Mouse (Mus musculus) embryonic facial prominence, embryonic 15.5 days (tissue): ENCODE data around the gene Mff. TPM values are rescaled to one million over a fixed set of nuclear protein-coding genes. Genes with fewer than 3 reads are reported as not detected.

Experiments used
- ATAC-seq: fragments of 200-750 bp; cut with Nextera tagmentation; 2 replicates; pipeline ENCODE4 v1.8.0; 2017; ENCODE audit warnings: low read depth, moderate TSS enrichment; ENCODE audit not compliant: insufficient number of reproducible peaks, low FRiP score, low TSS enrichment
- H3K27ac ChIP-seq: fragments of 300-500 bp; sonication (generic); replicated peaks from 2 replicates; pipeline ENCODE4 v1.5.1; 2015; ENCODE audit warnings: mild to moderate bottlenecking, inconsistent platforms
- H3K27me3 ChIP-seq: fragments of 300-500 bp; sonication (generic); 2 replicates; pipeline ENCODE4 v1.6.1; 2015; ENCODE audit warnings: inconsistent platforms
- H3K36me3 ChIP-seq: fragments of 300-500 bp; sonication (generic); 2 replicates; pipeline ENCODE4 v1.6.1; 2015; ENCODE audit warnings: mild to moderate bottlenecking, inconsistent platforms
- H3K4me1 ChIP-seq: fragments of 300-500 bp; sonication (generic); 2 replicates; pipeline ENCODE4 v1.6.1; 2015; ENCODE audit warnings: inconsistent platforms
- H3K4me2 ChIP-seq: fragments of 300-500 bp; sonication (generic); replicated peaks from 2 replicates; pipeline ENCODE4 v1.6.1; 2015; ENCODE audit warnings: mild to moderate bottlenecking, inconsistent platforms
- H3K4me3 ChIP-seq: fragments of 300-500 bp; sonication (generic); replicated peaks from 2 replicates; pipeline ENCODE4 v1.5.1; 2015; ENCODE audit warnings: mild to moderate bottlenecking, inconsistent platforms
- H3K9ac ChIP-seq: fragments of 300-500 bp; sonication (generic); 2 replicates; pipeline ENCODE4 v1.6.1; 2015; ENCODE audit warnings: inconsistent platforms
- H3K9me3 ChIP-seq: fragments of 300-500 bp; sonication (generic); replicated peaks from 2 replicates; pipeline ENCODE4 v1.6.1; 2016; ENCODE audit warnings: inconsistent platforms
- WGBS: fragments of 180-500 bp; shearing (Covaris S2); methylation state at CpG from one replicate; pipeline ENCODE4 v1.1.7; 2015; 5-methylcytosine and 5-hydroxymethylcytosine counted together
- polyA plus RNA-seq: library from polyadenylated mRNA; unstranded; fragments of >200 nt; fragmentation: Nextera tagmentation; extraction: Ambion mirVana; gene quantifications from 2 replicates; pipeline ENCODE4 v1.2.1, GENCODE M21; 2015

Gene Mff
- polyA plus RNA-seq, 1 experiment from 2014 or later = 200 TPM

- H3K4me3 ChIP-seq = no peak overlapping the region
- no peak for ATAC-seq
- 72% methylated on average over 4 of the region's 4 CpGs for WGBS
- H3K4me1 ChIP-seq = no peaks in the 10 kb centered on the region
- no peaks in the 10 kb centered on the region for H3K36me3 ChIP-seq
- no peak overlapping the region for H3K4me2 ChIP-seq
- no peaks in the 10 kb centered on the region for H3K9me3 ChIP-seq
- H3K27ac ChIP-seq = no peak overlapping the region
- H3K9ac ChIP-seq = no peak overlapping the region
- no peaks in the 10 kb centered on the region for H3K27me3 ChIP-seq
These were observed 47.7 kb downstream of the Mff start for GRCm38 (mm10) chr1:82772428-82772827.

- no peaks in the 10 kb centered on the region for H3K36me3 ChIP-seq
- no peak overlapping the region for H3K27ac ChIP-seq
- ATAC-seq = no peak
- no peak overlapping the region for H3K9ac ChIP-seq
- no peak overlapping the region for H3K4me2 ChIP-seq
- no peaks in the 10 kb centered on the region for H3K4me1 ChIP-seq
- 77% methylated on average over 5 of the region's 5 CpGs for WGBS
- H3K9me3 ChIP-seq = no peaks in the 10 kb centered on the region
- no peaks in the 10 kb centered on the region for H3K27me3 ChIP-seq
- no peak overlapping the region for H3K4me3 ChIP-seq
These were observed 48.5 kb downstream of the Mff start for GRCm38 (mm10) chr1:82773208-82773607.

GRCm38 (mm10) chr1:82775293-82775692 is 50.6 kb downstream of the Mff start:
- Histone ChIP-seq H3K4me3 (no peak overlapping the region), H3K9ac (no peak overlapping the region), H3K27ac (no peak overlapping the region), H3K4me1 (no peaks in the 10 kb centered on the region), H3K4me2 (no peak overlapping the region), H3K9me3 (no peaks in the 10 kb centered on the region), H3K36me3 (no peaks in the 10 kb centered on the region), H3K27me3 (no peaks in the 10 kb centered on the region)
- 91% methylated on average over 4 of the region's 4 CpGs for WGBS
- ATAC-seq = no peak

GRCm38 (mm10) chr1:82779388-82779966 is 54.8 kb downstream of the Mff start:
- Histone ChIP-seq H3K36me3 (no peaks in the 10 kb centered on the region), H3K9ac (no peak overlapping the region), H3K9me3 (no peaks in the 10 kb centered on the region), H3K27me3 (no peaks in the 10 kb centered on the region), H3K4me1 (no peaks in the 10 kb centered on the region), H3K4me2 (no peak overlapping the region), H3K4me3 (no peak overlapping the region), H3K27ac (no peak overlapping the region)
- ATAC-seq = no peak
- 81% methylated on average over 6 of the region's 6 CpGs for WGBS

- ATAC-seq = no peak
- 85% methylated on average over 3 of the region's 3 CpGs for WGBS
- H3K36me3 ChIP-seq = no peaks in the 10 kb centered on the region
These were observed 58.9 kb downstream of the Mff start for GRCm38 (mm10) chr1:82783559-82783958.

GRCm38 (mm10) chr1:82785546-82785945 is 60.9 kb downstream of the Mff start:
- H3K36me3 ChIP-seq = no peaks in the 10 kb centered on the region
- H3K4me3 ChIP-seq = no peak overlapping the region
- no peak overlapping the region for H3K9ac ChIP-seq
- H3K27ac ChIP-seq = no peak overlapping the region
- H3K9me3 ChIP-seq = no peaks in the 10 kb centered on the region
- H3K4me1 ChIP-seq = peaks cover 8% of the 10 kb centered on the region; the same call in 1 of the 2 replicates
- WGBS = 44% methylated on average over 6 of the region's 6 CpGs
- H3K4me2 ChIP-seq = no peak overlapping the region
- no peak for ATAC-seq
- H3K27me3 ChIP-seq = no peaks in the 10 kb centered on the region

More at GRCm38 (mm10) chr1:82783559-82783958, 58.9 kb downstream of the Mff start:
- Histone ChIP-seq H3K4me2 (no peak overlapping the region), H3K27me3 (no peaks in the 10 kb centered on the region), H3K9ac (no peak overlapping the region), H3K9me3 (no peaks in the 10 kb centered on the region), H3K4me1 (peaks cover 8% of the 10 kb centered on the region; the same call in 1 of the 2 replicates), H3K27ac (no peak overlapping the region), H3K4me3 (no peak overlapping the region)

- ATAC-seq = peak; percentile 77; the same call in 1 of the 2 replicates
- no peak overlapping the region for H3K27ac ChIP-seq
- no peak overlapping the region for H3K4me3 ChIP-seq
- H3K36me3 ChIP-seq = no peaks in the 10 kb centered on the region
- no peaks in the 10 kb centered on the region for H3K27me3 ChIP-seq
- no peak overlapping the region for H3K4me2 ChIP-seq
- 2% methylated on average over 2 of the region's 2 CpGs for WGBS
- H3K4me1 ChIP-seq = peaks cover 8% of the 10 kb centered on the region; the same call in 1 of the 2 replicates
- H3K9ac ChIP-seq = no peak overlapping the region
- H3K9me3 ChIP-seq = no peaks in the 10 kb centered on the region
These were observed 62.7 kb downstream of the Mff start for GRCm38 (mm10) chr1:82787414-82787813.

GRCm38 (mm10) chr1:82788070-82788469 is 63.4 kb downstream of the Mff start:
- H3K27ac ChIP-seq = no peak overlapping the region
- no peak overlapping the region for H3K4me3 ChIP-seq
- ATAC-seq = no peak
- no peaks in the 10 kb centered on the region for H3K36me3 ChIP-seq
- no peak overlapping the region for H3K9ac ChIP-seq
- H3K27me3 ChIP-seq = no peaks in the 10 kb centered on the region
- 36% methylated on average over 7 of the region's 7 CpGs for WGBS
- peaks cover 8% of the 10 kb centered on the region; the same call in 1 of the 2 replicates for H3K4me1 ChIP-seq
- H3K9me3 ChIP-seq = no peaks in the 10 kb centered on the region
- H3K4me2 ChIP-seq = no peak overlapping the region

- Histone ChIP-seq H3K4me1 (peaks cover 8% of the 10 kb centered on the region; the same call in 1 of the 2 replicates), H3K4me2 (no peak overlapping the region), H3K9me3 (no peaks in the 10 kb centered on the region), H3K4me3 (no peak overlapping the region), H3K36me3 (no peaks in the 10 kb centered on the region), H3K27me3 (no peaks in the 10 kb centered on the region), H3K27ac (no peak overlapping the region), H3K9ac (no peak overlapping the region)
- no peak for ATAC-seq
- 49% methylated on average over 11 of the region's 11 CpGs for WGBS
These were observed 66.4 kb downstream of the Mff start for GRCm38 (mm10) chr1:82791105-82791504.

GRCm38 (mm10) chr1:82792238-82792637 is 67.5 kb downstream of the Mff start:
- 92% methylated on average over 6 of the region's 6 CpGs for WGBS
- no peaks in the 10 kb centered on the region for H3K9me3 ChIP-seq
- no peaks in the 10 kb centered on the region for H3K36me3 ChIP-seq
- no peak overlapping the region for H3K4me2 ChIP-seq
- H3K27ac ChIP-seq = no peak overlapping the region
- no peak overlapping the region for H3K9ac ChIP-seq
- H3K4me1 ChIP-seq = peaks cover 8% of the 10 kb centered on the region; the same call in 1 of the 2 replicates
- H3K4me3 ChIP-seq = no peak overlapping the region
- no peaks in the 10 kb centered on the region for H3K27me3 ChIP-seq
- no peak for ATAC-seq

GRCm38 (mm10) chr1:82793110-82793509 is 68.4 kb downstream of the Mff start:
- no peak overlapping the region for H3K27ac ChIP-seq
- H3K4me3 ChIP-seq = no peak overlapping the region
- H3K27me3 ChIP-seq = no peaks in the 10 kb centered on the region
- no peak overlapping the region for H3K9ac ChIP-seq
- 0 out of 2 replicates have a peak, but pooled peaks cover 2% of the 10 kb centered on the region for H3K4me1 ChIP-seq
- no peaks in the 10 kb centered on the region for H3K36me3 ChIP-seq
- H3K9me3 ChIP-seq = no peaks in the 10 kb centered on the region
- WGBS = 78% methylated on average over 3 of the region's 3 CpGs
- no peak overlapping the region for H3K4me2 ChIP-seq
- ATAC-seq = no peak

- H3K4me2 ChIP-seq = no peak overlapping the region
- H3K9ac ChIP-seq = no peak overlapping the region
- ATAC-seq = no peak
- no peak overlapping the region for H3K4me3 ChIP-seq
- no peak overlapping the region for H3K27ac ChIP-seq
- H3K9me3 ChIP-seq = no peaks in the 10 kb centered on the region
- H3K27me3 ChIP-seq = no peaks in the 10 kb centered on the region
- H3K36me3 ChIP-seq = no peaks in the 10 kb centered on the region
- WGBS = 55% methylated on average over 4 of the region's 4 CpGs
- no peaks in the 10 kb centered on the region for H3K4me1 ChIP-seq
These were observed 69.3 kb downstream of the Mff start for GRCm38 (mm10) chr1:82793986-82794385.
